Mouse (Mus musculus) stomach, postnatal 0 days (tissue): ENCODE data around the gene Pdss2. TPM values are rescaled to one million over a fixed set of nuclear protein-coding genes. Genes with fewer than 3 reads are reported as not detected.

Experiments used
- ATAC-seq: fragments of 200-750 bp; cut with Nextera tagmentation; 2 replicates; pipeline ENCODE4 v1.8.0; 2017; ENCODE audit not compliant: low FRiP score, low TSS enrichment
- DNase-seq: peaks from one replicate; pipeline ENCODE4 v3.0.0-alpha.2; 2016; ENCODE audit warnings: low spot score
- H3K27ac ChIP-seq: fragments of 300-500 bp; sonication (generic); replicated peaks from 2 replicates; pipeline ENCODE4 v1.5.1; 2014; ENCODE audit warnings: mild to moderate bottlenecking, control low read depth
- H3K27me3 ChIP-seq: fragments of 300-500 bp; sonication (generic); 2 replicates; pipeline ENCODE4 v1.6.1; 2014; ENCODE audit warnings: low read length; ENCODE audit not compliant: control insufficient read depth, insufficient read depth
- H3K36me3 ChIP-seq: fragments of 300-500 bp; sonication (generic); 2 replicates; pipeline ENCODE4 v1.6.1; 2014; ENCODE audit warnings: low read length, mixed read lengths; ENCODE audit not compliant: control insufficient read depth, insufficient read depth
- H3K4me1 ChIP-seq: fragments of 300-500 bp; sonication (generic); replicated peaks from 2 replicates; pipeline ENCODE4 v1.6.1; 2014; ENCODE audit warnings: antibody characterized with exemption; ENCODE audit not compliant: control insufficient read depth, insufficient read depth
- H3K4me2 ChIP-seq: fragments of 300-500 bp; sonication (generic); replicated peaks from 2 replicates; pipeline ENCODE4 v1.6.1; 2014; ENCODE audit warnings: low read depth, mild to moderate bottlenecking, control low read depth, moderate library complexity
- H3K4me3 ChIP-seq: fragments of 300-500 bp; sonication (generic); 2 replicates; pipeline ENCODE4 v1.5.1; 2014; ENCODE audit warnings: low read depth, low read length, control low read depth
- H3K9ac ChIP-seq: fragments of 300-500 bp; sonication (generic); 2 replicates; pipeline ENCODE4 v1.6.1; 2014; ENCODE audit warnings: mild to moderate bottlenecking, low read length, control low read depth, mixed read lengths
- H3K9me3 ChIP-seq: fragments of 300-500 bp; sonication (generic); 2 replicates; pipeline ENCODE4 v1.6.1; 2016; ENCODE audit warnings: low read length; ENCODE audit not compliant: control insufficient read depth
- CTCF ChIP-seq: IDR thresholded peaks from 2 replicates; pipeline ENCODE4 v1.5.1; 2016; ENCODE audit warnings: antibody characterized with exemption, low read depth, mild to moderate bottlenecking, moderate library complexity
- EP300 ChIP-seq: optimal IDR thresholded peaks from 2 replicates; pipeline ENCODE3; 2016; ENCODE audit warnings: antibody characterized with exemption
- WGBS: fragments of 180-500 bp; shearing (Covaris S2); extraction: QIAGEN DNeasy Blood & Tissue Kit; methylation state at CpG from one replicate; pipeline ENCODE4 v1.1.7; 2014; 5-methylcytosine and 5-hydroxymethylcytosine counted together
- polyA plus RNA-seq: library from polyadenylated mRNA; unstranded; fragments of >200 nt; fragmentation: Nextera tagmentation; extraction: Ambion mirVana; gene quantifications from 2 replicates; pipeline ENCODE4 v1.2.1, GENCODE M21; 2015

Pdss2 gene
- polyA plus RNA-seq, result 6.1 and 6.2 TPM in 2 replicates

DNA sequence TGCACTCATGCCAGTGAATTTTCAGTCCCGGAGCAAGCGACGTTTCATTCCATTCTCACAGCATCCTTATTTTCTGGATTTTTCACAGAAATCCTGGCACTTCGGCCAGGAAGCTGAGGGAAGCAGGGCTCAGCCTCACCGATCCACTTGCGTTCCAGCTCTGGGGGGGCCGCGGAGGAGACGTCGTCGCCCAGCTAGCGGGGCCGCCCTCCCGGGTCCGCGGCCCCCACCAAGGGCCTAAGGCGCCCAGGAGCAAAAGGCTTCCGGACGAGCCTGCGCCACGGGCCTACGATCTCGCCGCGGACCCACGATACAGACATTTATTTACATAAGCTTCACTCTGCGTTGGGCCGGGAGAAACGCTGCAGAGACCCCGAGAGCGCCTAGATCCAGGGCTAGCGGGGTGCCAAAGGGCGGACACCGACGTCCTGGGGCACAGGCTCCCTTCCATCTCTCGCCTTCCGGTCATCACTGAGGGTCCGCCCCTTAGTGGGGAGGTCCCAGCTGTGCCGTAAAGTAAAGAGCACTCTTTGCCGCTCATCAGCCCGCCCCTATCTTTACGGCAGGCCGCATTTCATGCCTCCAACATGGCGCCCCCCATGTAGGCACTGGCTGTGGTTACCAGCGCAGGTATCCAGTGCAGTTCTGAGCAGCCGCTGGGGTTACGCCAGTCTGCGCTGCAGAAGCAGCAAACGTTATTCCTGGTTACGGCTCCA is at the start of gene Pdss2:
Gene Pdss2, plus strand, starts transcription at position 577 of the 716 bp plus-strand sequence.
- peak; percentile 99 for ATAC-seq
- under 1% methylated on average over 50 of the region's 50 CpGs for WGBS
- DNase-seq, result peak; percentile 95

DNA sequence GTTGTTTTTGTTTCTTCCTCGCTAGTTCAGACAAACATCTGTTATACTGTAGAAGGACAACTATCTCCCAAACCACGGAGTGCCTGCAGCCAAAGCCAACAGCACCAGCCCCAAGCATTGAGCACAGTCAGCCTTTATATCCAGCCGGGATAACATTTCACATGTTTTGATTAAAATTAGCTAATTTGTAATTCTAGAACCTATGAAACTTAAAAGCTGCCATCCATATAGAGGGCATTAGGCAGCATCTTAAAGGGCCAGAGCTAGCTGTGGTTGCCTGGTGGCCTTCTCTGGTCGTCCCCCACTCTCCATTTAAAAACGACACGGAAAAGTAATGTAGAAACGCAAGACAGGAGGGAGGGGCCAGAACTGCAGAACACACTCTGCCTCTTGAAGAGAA is 49.2 kb upstream of the Pdss2 start:
- H3K4me2 ChIP-seq, result peak overlapping the region; percentile 90; the same call in 1 of the 2 replicates
- H3K4me3 ChIP-seq, result peak overlapping the region; percentile 69; the same call in 1 of the 2 replicates
- H3K36me3 ChIP-seq, result no peaks in the 10 kb centered on the region
- H3K9ac ChIP-seq, result no peak overlapping the region
- DNase-seq (no peak), ATAC-seq (no peak)
- H3K27ac ChIP-seq, result no peak overlapping the region
- H3K9me3 ChIP-seq, result no peaks in the 10 kb centered on the region
- TF ChIP-seq EP300 (no peak), CTCF (no peak)
- 13% methylated on average over 7 of the region's 7 CpGs for WGBS
- no peaks in the 10 kb centered on the region for H3K4me1 ChIP-seq
- no peaks in the 10 kb centered on the region; the same call in 1 of the 2 replicates for H3K27me3 ChIP-seq

More for the DNA sequence above, at the start of gene Pdss2:
- H3K4me3 ChIP-seq, result peak within 1 kb of the TSS; percentile 90
- H3K4me2 ChIP-seq, result peak within 1 kb of the TSS; percentile 97
- H3K27ac ChIP-seq, result peak within 1 kb of the TSS; percentile 93
- no peak for TF ChIP-seq EP300
- peak; percentile 41 for TF ChIP-seq CTCF
- no peaks in the 10 kb centered on the region for H3K36me3 ChIP-seq
- H3K9me3 ChIP-seq, result no peaks in the 10 kb centered on the region
- H3K4me1 ChIP-seq, result no peaks in the 10 kb centered on the region; the same call in 1 of the 2 replicates
- no peaks in the 10 kb centered on the region for H3K27me3 ChIP-seq
- H3K9ac ChIP-seq, result peak within 1 kb of the TSS; percentile 92

DNA sequence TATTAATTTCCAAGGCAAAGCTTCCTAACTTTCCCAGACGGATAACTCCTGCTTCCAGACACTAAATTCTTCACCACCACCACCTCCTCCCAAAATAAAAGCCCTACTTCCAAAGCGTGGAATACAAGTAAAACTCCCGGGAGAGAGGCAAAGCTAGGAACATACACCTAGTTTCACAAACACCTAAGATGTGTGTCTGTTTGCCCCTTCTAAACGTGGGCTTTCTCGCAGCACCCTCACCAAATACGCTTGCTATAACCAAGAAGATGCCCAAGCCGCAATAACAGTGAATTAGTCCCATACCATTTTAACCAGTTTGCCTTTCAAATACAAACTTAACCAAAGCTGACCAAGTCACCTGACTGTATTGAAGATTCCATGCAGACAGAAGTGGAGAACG is 48.7 kb upstream of the Pdss2 start:
- H3K4me1 ChIP-seq, result no peaks in the 10 kb centered on the region
- no peaks in the 10 kb centered on the region; the same call in 1 of the 2 replicates for H3K27me3 ChIP-seq
- H3K9ac ChIP-seq, result no peak overlapping the region
- H3K9me3 ChIP-seq, result no peaks in the 10 kb centered on the region
- 11% methylated on average over 8 of the region's 8 CpGs for WGBS
- DNase-seq (no peak), ATAC-seq (no peak)
- H3K4me2 ChIP-seq, result peak overlapping the region; percentile 90
- no peak for TF ChIP-seq CTCF
- H3K36me3 ChIP-seq, result no peaks in the 10 kb centered on the region
- peak overlapping the region; percentile 69 for H3K4me3 ChIP-seq
- H3K27ac ChIP-seq, result no peak overlapping the region

DNA sequence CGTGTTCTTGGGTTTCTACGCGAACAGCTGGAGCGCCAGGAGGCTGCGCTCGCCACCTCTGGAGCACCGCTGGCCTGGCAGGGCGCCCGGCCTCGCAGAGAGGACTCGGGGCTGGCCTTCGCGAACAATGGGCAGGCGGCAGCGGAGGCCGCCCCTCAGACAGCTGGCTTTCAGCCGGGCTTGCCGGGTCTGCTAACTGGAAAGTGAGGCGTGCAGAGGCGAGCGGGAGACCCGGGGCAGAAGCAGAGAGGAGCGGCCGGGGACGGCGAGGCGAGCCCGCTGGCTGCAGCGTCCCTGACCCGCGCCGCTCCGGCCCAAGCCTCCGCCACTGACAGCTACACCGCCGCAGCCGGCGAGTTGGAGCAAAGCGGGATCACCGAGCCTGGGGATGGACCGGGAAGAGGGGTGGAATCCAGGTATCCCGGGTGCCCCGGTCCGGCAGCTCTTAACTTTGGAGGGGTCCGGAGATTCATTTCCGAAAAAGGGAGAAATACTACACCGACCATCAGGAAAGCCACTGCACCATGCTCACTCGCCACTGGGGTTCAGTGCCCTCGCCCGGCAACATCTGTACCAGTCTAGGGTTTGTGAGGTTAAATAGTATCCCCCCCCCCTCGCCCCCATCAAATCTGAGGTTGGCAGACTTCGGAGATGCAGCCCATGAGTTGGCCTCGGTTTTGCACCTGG is 48.0 kb upstream of the Pdss2 start:
- under 1% methylated on average over 53 of the region's 53 CpGs for WGBS
- no peaks in the 10 kb centered on the region for H3K36me3 ChIP-seq
- peak overlapping the region; percentile 69 for H3K9ac ChIP-seq
- H3K9me3 ChIP-seq, result no peaks in the 10 kb centered on the region
- ATAC-seq, result peak; percentile 58
- DNase-seq, result peak; percentile 60
- no peaks in the 10 kb centered on the region; the same call in 1 of the 2 replicates for H3K27me3 ChIP-seq
- TF ChIP-seq EP300, result no peak
- TF ChIP-seq CTCF, result peak; percentile 34
- no peaks in the 10 kb centered on the region for H3K4me1 ChIP-seq
- no peak overlapping the region for H3K27ac ChIP-seq
- peak overlapping the region; percentile 69 for H3K4me3 ChIP-seq
- peak overlapping the region; percentile 90 for H3K4me2 ChIP-seq

DNA sequence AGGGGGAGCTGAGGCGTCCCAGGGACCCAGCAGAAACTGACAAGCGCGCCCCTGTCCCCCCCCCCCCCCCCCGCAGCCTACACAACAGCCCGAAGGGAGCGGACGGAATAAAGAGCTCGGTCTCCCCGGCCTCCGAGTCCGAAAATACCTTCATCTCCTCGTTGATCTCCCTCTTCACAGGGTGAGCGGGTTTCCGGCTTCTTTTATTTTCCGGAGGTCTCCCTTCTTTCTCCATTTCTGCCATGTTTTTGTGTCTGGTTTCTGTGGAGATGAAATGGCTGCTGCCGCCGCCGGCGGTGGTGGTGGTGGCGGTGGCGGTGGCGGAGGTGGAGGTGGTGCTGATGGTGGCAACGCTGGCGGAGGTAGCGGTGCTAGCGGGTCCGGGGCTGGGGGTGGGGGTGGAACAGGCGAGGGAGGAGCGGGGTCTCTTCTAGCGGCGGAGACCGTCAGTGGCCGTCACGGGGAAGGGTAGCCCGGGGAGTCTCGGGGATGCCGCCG is 47.4 kb upstream of the Pdss2 start:
- H3K4me3 ChIP-seq, result peak overlapping the region; percentile 69
- peak overlapping the region; percentile 56; the same call in 1 of the 2 replicates for H3K27ac ChIP-seq
- no peaks in the 10 kb centered on the region for H3K4me1 ChIP-seq
- ATAC-seq (no peak), DNase-seq (peak; percentile 22)
- no peaks in the 10 kb centered on the region; the same call in 1 of the 2 replicates for H3K27me3 ChIP-seq
- WGBS, result under 1% methylated on average over 27 of the region's 38 CpGs
- H3K9ac ChIP-seq, result peak overlapping the region; percentile 69
- H3K9me3 ChIP-seq, result no peaks in the 10 kb centered on the region
- H3K36me3 ChIP-seq, result no peaks in the 10 kb centered on the region
- H3K4me2 ChIP-seq, result peak overlapping the region; percentile 90
- no peak for TF ChIP-seq CTCF
- TF ChIP-seq EP300, result no peak
